Mouse (Mus musculus) hindbrain, embryonic 12.5 days (tissue): ENCODE measurements at regions not wholly inside any gene's neighbourhood (a gene's known extent, or its start where the extent isn't known, plus 50 kb on each side); places are given as distances from the start of the nearest gene placed in this dataset.

Experiments used
- ATAC-seq: fragments of 200-750 bp; cut with Nextera tagmentation; 2 replicates; pipeline ENCODE4 v1.8.0; 2017; ENCODE audit warnings: moderate TSS enrichment; ENCODE audit not compliant: low FRiP score
- H3K27ac ChIP-seq: fragments of 300-500 bp; sonication (generic); 2 replicates; pipeline ENCODE4 v1.5.1; 2016; ENCODE audit warnings: mild to moderate bottlenecking
- H3K27me3 ChIP-seq: fragments of 300-500 bp; sonication (generic); 2 replicates; pipeline ENCODE4 v1.6.1; 2016; ENCODE audit warnings: mild to moderate bottlenecking
- H3K36me3 ChIP-seq: fragments of 300-500 bp; sonication (generic); 2 replicates; pipeline ENCODE4 v1.6.1; 2016; ENCODE audit warnings: mild to moderate bottlenecking
- H3K4me1 ChIP-seq: fragments of 300-500 bp; sonication (generic); 2 replicates; pipeline ENCODE4 v1.6.1; 2016
- H3K4me2 ChIP-seq: fragments of 300-500 bp; sonication (generic); replicated peaks from 2 replicates; pipeline ENCODE4 v1.6.1; 2016; ENCODE audit warnings: mild to moderate bottlenecking
- H3K4me3 ChIP-seq: fragments of 300-500 bp; sonication (generic); 2 replicates; pipeline ENCODE4 v1.5.1; 2016; ENCODE audit warnings: mild to moderate bottlenecking
- H3K9ac ChIP-seq: fragments of 300-500 bp; sonication (generic); 2 replicates; pipeline ENCODE4 v1.6.1; 2016; ENCODE audit warnings: mild to moderate bottlenecking, moderate library complexity
- H3K9me3 ChIP-seq: fragments of 300-500 bp; sonication (generic); replicated peaks from 2 replicates; pipeline ENCODE4 v1.6.1; 2016; ENCODE audit warnings: mild to moderate bottlenecking
- WGBS: fragments of 180-500 bp; shearing (Covaris S2); methylation state at CpG from one replicate; pipeline ENCODE4 v1.1.7; 2016; 5-methylcytosine and 5-hydroxymethylcytosine counted together

GRCm38 (mm10) chr13:59292905-59293304 is 292.1 kb downstream of the Agtpbp1 start:
- Histone ChIP-seq H3K4me2 (no peak overlapping the region), H3K4me1 (peaks cover 7% of the 10 kb centered on the region; the same call in 1 of the 2 replicates), H3K9me3 (no peaks in the 10 kb centered on the region), H3K27me3 (no peaks in the 10 kb centered on the region), H3K4me3 (no peak overlapping the region), H3K36me3 (no peaks in the 10 kb centered on the region), H3K9ac (no peak overlapping the region), H3K27ac (no peak overlapping the region)
- ATAC-seq = no peak
- WGBS = 9% methylated on average over 5 of the region's 5 CpGs

- H3K36me3 ChIP-seq = no peaks in the 10 kb centered on the region
- peak; percentile 52; the same call in 1 of the 2 replicates for ATAC-seq
- no peak overlapping the region for H3K9ac ChIP-seq
- H3K4me3 ChIP-seq = no peak overlapping the region
- no peaks in the 10 kb centered on the region for H3K27me3 ChIP-seq
- H3K9me3 ChIP-seq = no peaks in the 10 kb centered on the region
- H3K4me2 ChIP-seq = no peak overlapping the region
- WGBS = 79% methylated on average over 11 of the region's 11 CpGs
- no peak overlapping the region for H3K27ac ChIP-seq
- peaks cover 7% of the 10 kb centered on the region; the same call in 1 of the 2 replicates for H3K4me1 ChIP-seq
Measured at GRCm38 (mm10) chr13:59289127-59289526, 295.9 kb downstream of the Agtpbp1 start.

- H3K27me3 ChIP-seq = no peaks in the 10 kb centered on the region
- WGBS = 86% methylated on average over 5 of the region's 5 CpGs
- no peak overlapping the region for H3K9ac ChIP-seq
- no peaks in the 10 kb centered on the region for H3K36me3 ChIP-seq
- H3K4me3 ChIP-seq = no peak overlapping the region
- H3K4me1 ChIP-seq = no peaks in the 10 kb centered on the region
- H3K27ac ChIP-seq = no peak overlapping the region
- H3K9me3 ChIP-seq = no peaks in the 10 kb centered on the region
- ATAC-seq = no peak
- H3K4me2 ChIP-seq = no peak overlapping the region
Measured at GRCm38 (mm10) chr13:59281199-59281598, 303.8 kb downstream of the Agtpbp1 start.

GRCm38 (mm10) chr13:59279136-59279535 is 305.9 kb downstream of the Agtpbp1 start:
- Histone ChIP-seq H3K36me3 (no peaks in the 10 kb centered on the region), H3K4me1 (no peaks in the 10 kb centered on the region), H3K9me3 (no peaks in the 10 kb centered on the region), H3K27me3 (no peaks in the 10 kb centered on the region), H3K27ac (no peak overlapping the region), H3K4me2 (no peak overlapping the region), H3K4me3 (no peak overlapping the region), H3K9ac (no peak overlapping the region)
- no peak for ATAC-seq
- WGBS = 69% methylated on average over 4 of the region's 4 CpGs

GRCm38 (mm10) chr13:59271661-59272060 is 313.4 kb downstream of the Agtpbp1 start:
- WGBS = 88% methylated on average over 4 of the region's 4 CpGs
- Histone ChIP-seq H3K4me2 (no peak overlapping the region), H3K4me3 (no peak overlapping the region), H3K36me3 (no peaks in the 10 kb centered on the region), H3K27me3 (no peaks in the 10 kb centered on the region), H3K9ac (no peak overlapping the region), H3K9me3 (no peaks in the 10 kb centered on the region), H3K4me1 (no peaks in the 10 kb centered on the region), H3K27ac (no peak overlapping the region)
- no peak for ATAC-seq

- Histone ChIP-seq H3K4me3 (no peak overlapping the region), H3K4me2 (no peak overlapping the region), H3K27me3 (no peaks in the 10 kb centered on the region), H3K36me3 (no peaks in the 10 kb centered on the region), H3K9me3 (no peaks in the 10 kb centered on the region), H3K27ac (no peak overlapping the region), H3K4me1 (0 out of 2 replicates have a peak, but pooled peaks cover 8% of the 10 kb centered on the region), H3K9ac (no peak overlapping the region)
- no peak for ATAC-seq
- 79% methylated on average over 4 of the region's 4 CpGs for WGBS
Measured at GRCm38 (mm10) chr13:59266854-59267253, 318.2 kb downstream of the Agtpbp1 start.

GRCm38 (mm10) chr13:59264126-59264525 is 320.9 kb downstream of the Agtpbp1 start:
- Histone ChIP-seq H3K4me2 (no peak overlapping the region), H3K27me3 (no peaks in the 10 kb centered on the region), H3K9ac (no peak overlapping the region), H3K4me1 (0 out of 2 replicates have a peak, but pooled peaks cover 8% of the 10 kb centered on the region), H3K4me3 (no peak overlapping the region), H3K9me3 (no peaks in the 10 kb centered on the region; the same call in 1 of the 2 replicates), H3K36me3 (no peaks in the 10 kb centered on the region), H3K27ac (no peak overlapping the region)
- 67% methylated on average over 11 of the region's 11 CpGs for WGBS
- ATAC-seq = no peak

- ATAC-seq = no peak
- Histone ChIP-seq H3K9ac (no peak overlapping the region), H3K27ac (no peak overlapping the region), H3K4me1 (peaks cover 17% of the 10 kb centered on the region), H3K4me3 (no peak overlapping the region), H3K9me3 (no peaks in the 10 kb centered on the region; the same call in 1 of the 2 replicates), H3K4me2 (no peak overlapping the region), H3K36me3 (no peaks in the 10 kb centered on the region), H3K27me3 (no peaks in the 10 kb centered on the region)
- WGBS = 72% methylated on average over 3 of the region's 3 CpGs
Measured at GRCm38 (mm10) chr13:59261924-59262323, 323.1 kb downstream of the Agtpbp1 start.

GRCm38 (mm10) chr13:59255798-59256435 is 329.1 kb downstream of the Agtpbp1 start:
- H3K4me1 ChIP-seq = peaks cover 51% of the 10 kb centered on the region
- H3K9ac ChIP-seq = no peak overlapping the region
- 0 out of 2 replicates have a peak, but pooled peaks have one; percentile 21 for ATAC-seq
- H3K4me2 ChIP-seq = no peak overlapping the region
- no peaks in the 10 kb centered on the region for H3K36me3 ChIP-seq
- peak overlapping the region; percentile 41 for H3K27ac ChIP-seq
- 40% methylated on average over 12 of the region's 12 CpGs for WGBS
- no peaks in the 10 kb centered on the region; the same call in 1 of the 2 replicates for H3K9me3 ChIP-seq
- no peaks in the 10 kb centered on the region for H3K27me3 ChIP-seq
- H3K4me3 ChIP-seq = no peak overlapping the region

GRCm38 (mm10) chr13:59253667-59254558 is 331.1 kb downstream of the Agtpbp1 start:
- H3K4me3 ChIP-seq = no peak overlapping the region
- no peaks in the 10 kb centered on the region for H3K9me3 ChIP-seq
- no peaks in the 10 kb centered on the region for H3K27me3 ChIP-seq
- H3K4me2 ChIP-seq = no peak overlapping the region
- WGBS = 63% methylated on average over 13 of the region's 13 CpGs
- no peak overlapping the region for H3K27ac ChIP-seq
- no peaks in the 10 kb centered on the region for H3K36me3 ChIP-seq
- no peak overlapping the region for H3K9ac ChIP-seq
- ATAC-seq = no peak
- peaks cover 57% of the 10 kb centered on the region for H3K4me1 ChIP-seq

- H3K9ac ChIP-seq = no peak overlapping the region
- WGBS = 47% methylated on average over 12 of the region's 12 CpGs
- no peaks in the 10 kb centered on the region for H3K27me3 ChIP-seq
- no peak overlapping the region for H3K4me2 ChIP-seq
- H3K36me3 ChIP-seq = no peaks in the 10 kb centered on the region
- 0 out of 2 replicates have a peak, but pooled peaks have one; percentile 53 for ATAC-seq
- 0 out of 2 replicates have a peak overlapping the region, but pooled peaks have one; percentile 52 for H3K27ac ChIP-seq
- H3K9me3 ChIP-seq = no peaks in the 10 kb centered on the region
- peaks cover 49% of the 10 kb centered on the region for H3K4me1 ChIP-seq
- no peak overlapping the region for H3K4me3 ChIP-seq
Measured at GRCm38 (mm10) chr13:59251252-59252006, 333.6 kb downstream of the Agtpbp1 start.

GRCm38 (mm10) chr13:59248411-59248810 is 336.6 kb downstream of the Agtpbp1 start:
- H3K9me3 ChIP-seq = no peaks in the 10 kb centered on the region
- H3K4me1 ChIP-seq = peaks cover 22% of the 10 kb centered on the region
- no peak overlapping the region for H3K4me3 ChIP-seq
- H3K27me3 ChIP-seq = no peaks in the 10 kb centered on the region
- ATAC-seq = no peak
- 77% methylated on average over 9 of the region's 9 CpGs for WGBS
- H3K36me3 ChIP-seq = no peaks in the 10 kb centered on the region
- no peak overlapping the region for H3K27ac ChIP-seq
- no peak overlapping the region for H3K9ac ChIP-seq
- no peak overlapping the region for H3K4me2 ChIP-seq
